Mouse (Mus musculus): ENCODE measurements around the gene Snca. TPM values are rescaled to one million over a fixed set of nuclear protein-coding genes. Genes with fewer than 3 reads are reported as not detected.

Snca gene
- total and polyA plus RNA-seq, 2 experiments from 2014 or later = 2.4 to 15.7 TPM

DNA sequence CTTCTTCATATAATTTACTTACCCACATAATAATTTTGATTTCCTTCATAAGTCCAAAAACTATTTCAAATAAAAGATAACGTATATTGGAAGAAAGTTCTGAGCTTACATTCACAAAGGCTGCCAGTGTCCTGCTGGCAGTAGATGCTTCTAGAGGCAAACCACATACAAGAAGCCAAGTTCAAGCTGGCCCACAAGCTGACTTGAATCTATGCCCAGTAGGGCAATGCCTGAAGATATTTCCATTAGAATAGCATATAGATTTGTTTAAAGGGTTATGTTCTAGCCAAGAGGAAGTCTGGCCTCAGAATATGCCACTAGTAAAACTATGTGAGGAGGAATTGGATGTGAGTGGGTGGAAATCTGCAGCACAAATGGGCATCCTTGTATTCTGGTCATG lies 42.7 kb downstream of the Snca start:
- 70% methylated on average over 1 of the region's 1 CpGs for WGBS
- Histone ChIP-seq H3K9me3 (replicated peaks; ENCODE audit: control insufficient read depth, low read length) (no peaks in the 10 kb centered on the region), H3K27ac (ENCODE audit: low read depth) (no peak overlapping the region), H3K9ac (replicated peaks; ENCODE audit: low read depth, low read length) (no peak overlapping the region), H3K4me3 (ENCODE audit: low read depth, low read length) (no peak overlapping the region), H3K36me3 (replicated peaks; ENCODE audit: control insufficient read depth, insufficient read depth, low read length) (no peaks in the 10 kb centered on the region), H3K27me3 (ENCODE audit: control insufficient read depth, insufficient read depth, low read length) (no peaks in the 10 kb centered on the region), H3K4me1 (ENCODE audit: control insufficient read depth, insufficient read depth) (no peaks in the 10 kb centered on the region), H3K4me2 (ENCODE audit: low read depth, low read length) (no peak overlapping the region)
- no peak for ATAC-seq (ENCODE audit: insufficient read depth, low read depth)
- TF ChIP-seq CTCF (IDR thresholded peaks at IDR 0.05; ENCODE audit: low read depth) = no peak
- TF ChIP-seq EP300 (IDR thresholded peaks at IDR 0.05; ENCODE audit: low read depth) = no peak
- DNase-seq (ENCODE audit: low spot score) = no peak

GRCm38 (mm10) chr6:60771899-60772298 lies 57.8 kb downstream of the Snca start:
- Histone ChIP-seq H3K9ac (replicated peaks; ENCODE audit: low read depth, low read length) (no peak overlapping the region), H3K27me3 (ENCODE audit: control insufficient read depth, insufficient read depth, low read length) (no peaks in the 10 kb centered on the region), H3K27ac (ENCODE audit: low read depth) (no peak overlapping the region), H3K4me2 (ENCODE audit: low read depth, low read length) (no peak overlapping the region), H3K36me3 (replicated peaks; ENCODE audit: control insufficient read depth, insufficient read depth, low read length) (no peaks in the 10 kb centered on the region), H3K4me1 (ENCODE audit: control insufficient read depth, insufficient read depth) (no peaks in the 10 kb centered on the region), H3K9me3 (replicated peaks; ENCODE audit: control insufficient read depth, low read length) (no peaks in the 10 kb centered on the region), H3K4me3 (ENCODE audit: low read depth, low read length) (no peak overlapping the region)
- ATAC-seq (ENCODE audit: insufficient read depth, low read depth) (no peak), DNase-seq (ENCODE audit: low spot score) (no peak)
- 88% methylated on average over 1 of the region's 1 CpGs for WGBS
- TF ChIP-seq EP300 (IDR thresholded peaks at IDR 0.05; ENCODE audit: low read depth) (no peak), CTCF (IDR thresholded peaks at IDR 0.05; ENCODE audit: low read depth) (no peak)

- no peak for DNase-seq (ENCODE audit: low spot score)
- Histone ChIP-seq H3K9me3 (replicated peaks; ENCODE audit: control insufficient read depth, low read length) (no peaks in the 10 kb centered on the region), H3K4me3 (ENCODE audit: low read depth, low read length) (no peak overlapping the region), H3K4me1 (ENCODE audit: control insufficient read depth, insufficient read depth) (no peaks in the 10 kb centered on the region), H3K27me3 (ENCODE audit: control insufficient read depth, insufficient read depth, low read length) (no peaks in the 10 kb centered on the region), H3K36me3 (replicated peaks; ENCODE audit: control insufficient read depth, insufficient read depth, low read length) (no peaks in the 10 kb centered on the region), H3K27ac (ENCODE audit: low read depth) (no peak overlapping the region), H3K9ac (replicated peaks; ENCODE audit: low read depth, low read length) (no peak overlapping the region), H3K4me2 (ENCODE audit: low read depth, low read length) (no peak overlapping the region)
- TF ChIP-seq EP300 (IDR thresholded peaks at IDR 0.05; ENCODE audit: low read depth) (no peak), CTCF (IDR thresholded peaks at IDR 0.05; ENCODE audit: low read depth) (no peak)
- WGBS = 58% methylated on average over 3 of the region's 3 CpGs
- no peak for ATAC-seq (ENCODE audit: insufficient read depth, low read depth)
These were observed 64.0 kb downstream of the Snca start for GRCm38 (mm10) chr6:60765696-60766095.

DNA sequence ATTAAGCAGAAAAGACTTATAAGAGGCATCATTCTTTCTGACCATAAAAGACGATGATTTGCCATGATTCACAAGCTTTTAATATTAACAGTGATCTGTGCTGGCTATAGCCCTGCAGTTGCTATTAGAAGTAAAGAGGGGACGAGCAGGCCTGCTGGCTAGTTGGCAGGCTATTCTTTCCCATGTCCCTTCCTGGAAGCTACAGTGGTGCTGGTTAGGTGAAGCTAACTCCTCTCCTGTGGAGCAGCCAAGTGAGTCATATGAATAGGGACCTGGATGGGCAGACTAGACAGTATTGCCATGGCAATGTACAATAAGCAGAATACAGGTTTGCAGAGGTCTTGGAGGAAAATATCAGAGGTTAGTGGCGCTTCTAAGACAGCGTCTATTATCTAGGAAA lies 66.8 kb downstream of the Snca start:
- no peak overlapping the region for H3K27ac ChIP-seq (ENCODE audit: low read depth)
- no peaks in the 10 kb centered on the region for H3K27me3 ChIP-seq (ENCODE audit: control insufficient read depth, insufficient read depth, low read length)
- H3K4me2 ChIP-seq (ENCODE audit: low read depth, low read length) = no peak overlapping the region
- DNase-seq (ENCODE audit: low spot score) (no peak), ATAC-seq (ENCODE audit: insufficient read depth, low read depth) (no peak)
- TF ChIP-seq EP300 (IDR thresholded peaks at IDR 0.05; ENCODE audit: low read depth) (no peak), CTCF (IDR thresholded peaks at IDR 0.05; ENCODE audit: low read depth) (no peak)
- no peaks in the 10 kb centered on the region for H3K4me1 ChIP-seq (ENCODE audit: control insufficient read depth, insufficient read depth)
- H3K9me3 ChIP-seq (replicated peaks; ENCODE audit: control insufficient read depth, low read length) = no peaks in the 10 kb centered on the region
- WGBS = 84% methylated on average over 4 of the region's 4 CpGs
- no peaks in the 10 kb centered on the region for H3K36me3 ChIP-seq (replicated peaks; ENCODE audit: control insufficient read depth, insufficient read depth, low read length)
- H3K9ac ChIP-seq (replicated peaks; ENCODE audit: low read depth, low read length) = no peak overlapping the region
- H3K4me3 ChIP-seq (ENCODE audit: low read depth, low read length) = no peak overlapping the region

GRCm38 (mm10) chr6:60761710-60762109 lies 67.9 kb downstream of the Snca start:
- no peaks in the 10 kb centered on the region for H3K9me3 ChIP-seq (replicated peaks; ENCODE audit: control insufficient read depth, low read length)
- WGBS = 48% methylated on average over 2 of the region's 2 CpGs
- ATAC-seq (ENCODE audit: insufficient read depth, low read depth) (no peak), DNase-seq (ENCODE audit: low spot score) (no peak)
- no peak overlapping the region for H3K4me3 ChIP-seq (ENCODE audit: low read depth, low read length)
- no peak overlapping the region for H3K27ac ChIP-seq (ENCODE audit: low read depth)
- H3K36me3 ChIP-seq (replicated peaks; ENCODE audit: control insufficient read depth, insufficient read depth, low read length) = no peaks in the 10 kb centered on the region
- no peak overlapping the region for H3K9ac ChIP-seq (replicated peaks; ENCODE audit: low read depth, low read length)
- TF ChIP-seq EP300 (IDR thresholded peaks at IDR 0.05; ENCODE audit: low read depth) = no peak
- no peak for TF ChIP-seq CTCF (IDR thresholded peaks at IDR 0.05; ENCODE audit: low read depth)
- H3K4me1 ChIP-seq (ENCODE audit: control insufficient read depth, insufficient read depth) = no peaks in the 10 kb centered on the region
- no peak overlapping the region for H3K4me2 ChIP-seq (ENCODE audit: low read depth, low read length)
- H3K27me3 ChIP-seq (ENCODE audit: control insufficient read depth, insufficient read depth, low read length) = no peaks in the 10 kb centered on the region

DNA sequence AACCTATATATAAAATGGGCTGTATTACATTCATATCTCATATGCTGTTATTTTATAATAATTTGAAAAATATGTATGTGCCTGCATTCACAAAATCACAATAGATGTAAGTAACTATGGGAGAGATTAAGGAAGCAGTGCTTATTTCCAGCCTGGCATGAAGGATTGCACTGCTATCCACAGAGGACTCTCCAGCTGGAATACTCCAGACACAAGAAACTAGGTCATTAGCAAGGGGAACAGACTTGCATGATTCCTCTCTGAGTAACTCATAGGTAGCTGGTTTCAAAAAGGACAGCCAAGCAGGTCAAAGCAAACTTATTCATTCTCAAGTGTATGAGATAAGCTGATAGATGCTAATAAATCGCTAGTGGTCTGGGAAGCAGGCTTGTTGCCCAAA lies 74.7 kb downstream of the Snca start:
- TF ChIP-seq CTCF (IDR thresholded peaks at IDR 0.05; ENCODE audit: low read depth) (no peak), EP300 (IDR thresholded peaks at IDR 0.05; ENCODE audit: low read depth) (no peak)
- no peak for DNase-seq (ENCODE audit: low spot score)
- Histone ChIP-seq H3K4me3 (ENCODE audit: low read depth, low read length) (no peak overlapping the region), H3K4me1 (ENCODE audit: control insufficient read depth, insufficient read depth) (no peaks in the 10 kb centered on the region), H3K27ac (ENCODE audit: low read depth) (no peak overlapping the region), H3K9me3 (replicated peaks; ENCODE audit: control insufficient read depth, low read length) (no peaks in the 10 kb centered on the region), H3K4me2 (ENCODE audit: low read depth, low read length) (no peak overlapping the region), H3K9ac (replicated peaks; ENCODE audit: low read depth, low read length) (no peak overlapping the region), H3K36me3 (replicated peaks; ENCODE audit: control insufficient read depth, insufficient read depth, low read length) (no peaks in the 10 kb centered on the region), H3K27me3 (ENCODE audit: control insufficient read depth, insufficient read depth, low read length) (no peaks in the 10 kb centered on the region)
- WGBS = 69% methylated on average over 1 of the region's 1 CpGs
- ATAC-seq (ENCODE audit: insufficient read depth, low read depth) = no peak

Data from heart, postnatal 0 days (tissue).